Mouse (Mus musculus): ENCODE measurements around the gene Nhs. TPM values are rescaled to one million over a fixed set of nuclear protein-coding genes. Genes with fewer than 3 reads are reported as not detected.
A peak's percentile ranks its signal among the peaks of the same experiment; 100 is the strongest.
"Not testable (repeated sequence)": the region's sequence is repeated elsewhere in the genome, so short reads cannot be mapped to it uniquely, and the experiment has no call there.

Gene Nhs
- total RNA-seq, 1 experiment from 2014 or later: 1.2 TPM

GRCm38 (mm10) chrX:161926683-161927053 is 232.9 kb downstream of the Nhs start:
- DNase-seq: no peak

GRCm38 (mm10) chrX:161925973-161926682 is 233.4 kb downstream of the Nhs start:
- DNase-seq: no peak

DNA sequence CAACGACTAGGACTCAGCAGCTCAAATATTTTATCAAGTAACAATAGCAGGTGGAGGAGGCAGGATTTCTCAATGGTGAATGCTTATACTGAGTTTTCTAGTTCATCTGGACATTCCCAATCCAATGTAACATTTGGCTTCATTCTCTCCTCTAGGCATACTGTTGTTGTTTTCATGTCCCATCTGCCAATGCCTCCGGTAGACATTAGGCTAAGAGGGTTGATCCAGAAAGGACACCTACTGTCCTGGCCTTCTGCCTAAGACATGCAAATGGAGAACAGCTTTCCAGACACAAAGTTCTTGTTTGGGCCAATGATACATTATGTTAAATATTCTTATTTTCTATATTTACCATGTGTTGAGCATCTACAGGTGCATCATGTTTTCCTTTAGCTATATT is 236.9 kb downstream of the Nhs start:
- DNase-seq: no peak

- no peak for DNase-seq
These were observed 237.9 kb downstream of the Nhs start for GRCm38 (mm10) chrX:161921581-161921980.

DNA sequence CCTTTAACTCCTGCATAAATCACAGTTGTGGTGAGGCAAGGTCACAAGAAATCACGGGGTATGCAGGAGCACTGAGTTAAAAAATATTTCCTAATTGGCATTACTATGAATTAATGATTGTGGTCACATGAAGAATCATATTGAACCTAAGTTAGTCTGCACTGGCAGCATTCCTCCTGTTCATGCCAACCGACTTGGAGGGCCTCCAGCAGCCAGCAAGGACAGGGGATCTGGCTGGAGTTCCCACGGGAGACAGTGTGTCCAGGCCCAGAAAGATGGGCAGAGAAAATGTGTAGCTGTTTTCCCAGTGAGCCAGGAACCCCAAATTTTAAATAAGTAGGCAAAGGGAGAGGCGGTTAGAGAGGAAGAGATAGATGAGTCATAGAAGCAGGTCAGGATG is 249.6 kb downstream of the Nhs start:
- peak; percentile 37 for DNase-seq

- DNase-seq: no peak
These were observed 250.7 kb downstream of the Nhs start for GRCm38 (mm10) chrX:161908652-161909403.

DNA sequence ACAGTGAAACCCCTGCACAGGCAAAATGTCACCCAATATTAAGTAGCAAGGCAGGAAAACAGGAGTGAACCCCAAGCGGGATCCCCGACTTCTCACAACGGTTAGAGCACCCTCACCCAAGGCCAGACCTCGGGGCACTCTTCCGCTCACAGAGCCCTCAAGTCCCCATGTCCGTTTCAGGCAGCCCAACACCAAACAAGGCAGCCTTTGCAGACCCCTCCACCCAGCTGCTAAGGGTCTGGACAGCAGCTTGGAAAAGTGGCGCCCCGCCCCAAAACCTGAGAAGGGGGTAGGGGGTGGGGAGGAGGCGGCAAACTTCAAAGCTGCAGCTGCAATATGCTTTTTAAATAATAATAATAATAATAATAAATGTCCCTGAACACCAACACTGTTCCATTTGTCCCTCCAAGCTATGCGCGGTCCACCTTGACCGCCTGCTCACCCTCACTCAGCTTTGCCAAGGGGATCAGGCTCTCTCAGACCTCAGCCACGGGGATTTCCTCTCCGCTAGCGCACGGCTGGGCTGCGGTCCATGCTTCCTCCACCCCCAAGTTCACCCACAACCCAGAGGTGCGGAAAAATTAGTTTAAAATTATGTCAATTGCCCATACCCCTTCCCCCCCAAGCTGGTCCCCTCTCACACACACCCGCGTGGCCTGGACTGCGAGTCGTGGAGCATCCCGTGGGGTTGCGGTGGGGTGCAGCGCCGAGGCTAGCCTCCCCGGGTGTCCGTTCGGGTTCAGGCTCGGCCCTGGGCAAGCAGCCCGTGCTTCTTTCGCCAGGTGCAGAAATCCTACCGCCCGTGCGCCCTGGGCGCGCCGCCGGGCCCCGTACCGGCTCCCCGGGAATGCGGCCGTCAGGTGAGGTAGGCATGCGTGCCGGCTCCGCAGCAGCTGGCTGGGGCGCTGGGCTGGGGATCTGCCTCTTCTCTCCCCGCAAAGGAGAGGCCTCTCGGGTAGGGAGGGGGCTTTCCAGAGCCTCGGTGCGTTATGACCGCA is 251.6 kb downstream of the Nhs start:
- DNase-seq: no peak

DNA sequence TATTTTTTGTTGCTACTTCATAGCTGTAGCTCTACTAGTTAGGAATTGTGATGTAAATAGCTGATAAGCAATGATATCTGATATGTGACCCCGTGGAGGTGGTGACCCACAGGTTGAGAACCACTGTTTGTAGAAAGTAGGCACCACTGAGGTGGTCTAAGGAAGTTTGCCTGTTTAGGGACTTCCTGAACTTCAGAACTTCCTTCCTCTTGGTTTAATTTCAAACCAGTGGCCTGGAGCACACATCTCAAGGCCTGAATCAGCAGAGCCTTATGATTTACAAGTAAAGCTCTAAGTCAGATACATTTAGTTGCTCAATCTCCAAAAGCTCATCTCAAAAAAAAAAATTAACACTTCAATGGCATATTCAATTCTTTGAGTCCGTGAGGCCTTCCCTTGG is 265.1 kb downstream of the Nhs start:
- DNase-seq: no peak

DNA sequence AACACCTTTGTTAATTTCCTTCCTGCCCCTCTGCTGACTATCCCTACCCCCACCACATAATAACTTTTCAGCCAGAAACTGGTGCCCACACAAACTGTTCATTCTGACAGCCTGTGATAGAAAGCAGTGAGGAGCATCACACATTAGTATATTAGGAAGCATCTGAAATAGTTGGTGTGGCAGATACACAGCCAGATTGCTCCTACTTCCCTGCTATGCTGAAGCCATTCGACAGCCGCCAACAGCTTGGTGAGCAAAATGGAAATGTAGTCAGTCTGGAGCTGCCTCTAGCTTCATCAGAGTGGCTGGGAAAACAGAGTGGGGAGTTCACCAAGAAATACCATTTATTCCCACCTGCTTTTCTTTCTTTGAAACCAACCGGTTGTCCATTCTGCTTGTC is 275.9 kb downstream of the Nhs start:
- DNase-seq: no peak

- no peak for DNase-seq
These were observed 282.4 kb downstream of the Nhs start for GRCm38 (mm10) chrX:161877123-161877522.

GRCm38 (mm10) chrX:161873511-161873910 is 286.0 kb downstream of the Nhs start:
- DNase-seq: no peak

DNA sequence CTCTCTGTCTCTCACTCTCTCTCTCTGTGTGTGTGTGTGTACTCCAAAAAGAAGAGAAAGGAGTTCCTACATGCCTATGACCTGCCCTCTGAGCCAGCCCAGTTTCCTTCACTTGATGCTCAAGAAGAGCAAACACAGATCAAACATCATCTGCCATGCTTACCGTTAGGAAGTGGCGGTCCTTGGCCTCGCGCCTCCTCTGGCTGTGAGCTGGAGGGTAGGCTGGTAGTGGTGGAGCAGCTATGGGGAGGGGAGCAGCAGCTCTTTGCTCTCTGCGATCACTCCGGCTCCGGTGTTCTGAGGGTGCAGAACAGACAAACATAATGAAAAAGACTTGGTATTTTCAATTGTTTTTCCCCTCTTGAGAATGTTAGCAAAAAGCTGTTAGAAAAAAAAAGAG is 288.2 kb downstream of the Nhs start:
- DNase-seq: no peak

- no peak for DNase-seq
These were observed 303.9 kb downstream of the Nhs start for GRCm38 (mm10) chrX:161855630-161856029.

DNA sequence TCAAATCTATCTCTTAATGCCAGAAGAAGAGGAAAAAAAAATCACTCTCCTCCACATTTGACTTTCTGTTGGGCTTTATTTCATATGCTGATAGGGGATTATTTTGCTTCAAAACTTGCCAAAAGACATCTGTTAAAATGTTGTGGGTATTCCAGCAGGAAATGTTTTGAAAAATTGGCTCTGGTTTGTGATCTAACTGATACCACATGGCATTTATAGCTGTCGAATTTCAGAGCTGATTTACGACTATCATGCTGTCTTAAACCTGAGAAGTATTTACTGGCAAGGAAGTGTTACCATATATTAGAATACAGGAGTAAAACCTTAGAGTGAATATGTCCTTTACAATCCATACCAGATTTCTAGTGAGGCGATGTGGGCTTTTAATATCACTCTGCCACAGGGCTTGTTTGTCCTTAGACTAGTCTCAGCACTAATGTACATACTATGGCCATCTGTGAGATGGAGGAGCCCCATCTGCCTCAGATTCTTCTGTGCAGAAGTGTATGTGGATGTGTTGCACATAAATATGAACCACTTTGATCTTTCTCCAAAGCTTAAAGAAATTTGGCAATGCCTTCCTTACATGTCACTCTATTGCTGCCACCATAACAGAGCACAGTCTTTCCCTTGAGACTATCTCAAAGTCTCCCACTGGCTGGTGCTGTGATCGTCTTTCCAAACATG is 305.8 kb downstream of the Nhs start:
- DNase-seq: no peak

DNA sequence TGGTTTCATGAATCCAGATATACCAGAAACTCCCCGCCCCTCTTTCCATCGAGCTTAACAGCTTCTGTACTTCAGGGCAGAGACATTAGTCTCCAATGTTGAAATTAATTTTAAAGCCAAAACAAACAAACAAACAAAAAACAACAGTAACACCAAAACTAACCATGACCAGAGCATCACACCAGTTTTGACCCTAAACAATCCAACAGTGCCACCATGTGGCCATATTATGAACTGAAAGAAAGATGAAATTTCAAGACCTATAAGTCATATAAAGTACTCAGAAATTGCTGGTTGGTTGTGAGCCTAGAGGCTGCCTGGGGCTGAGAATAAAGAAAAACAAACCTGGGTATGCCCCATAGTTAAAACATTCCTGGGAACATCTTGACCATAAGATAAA is 333.3 kb downstream of the Nhs start:
- not testable (repeated sequence) for DNase-seq

- peak; percentile 8 for DNase-seq
These were observed 369.3 kb downstream of the Nhs start for GRCm38 (mm10) chrX:161790182-161790581.

Measured in adrenal gland, postnatal 25 days (tissue).